Mouse (Mus musculus) liver, embryonic 13.5 days (tissue): ENCODE measurements around the gene Olfr1359. TPM values are rescaled to one million over a fixed set of nuclear protein-coding genes. Genes with fewer than 3 reads are reported as not detected.
"Not testable (repeated sequence)": the region's sequence is repeated elsewhere in the genome, so short reads cannot be mapped to it uniquely, and the experiment has no call there.

Source experiments
- ATAC-seq: fragments of 200-750 bp; cut with Nextera tagmentation; 2 replicates; pipeline ENCODE4 v1.8.0; 2017; ENCODE audit warnings: low read depth, mild to moderate bottlenecking, moderate number of reproducible peaks, moderate library complexity
- DNase-seq: peaks from one replicate; pipeline ENCODE4 v3.0.0; 2022
- H3K27ac ChIP-seq: fragments of 300-500 bp; sonication (generic); 2 replicates; pipeline ENCODE4 v1.5.1; 2015; ENCODE audit warnings: moderate library complexity, mild to moderate bottlenecking, inconsistent platforms
- H3K27me3 ChIP-seq: fragments of 300-500 bp; sonication (generic); 2 replicates; pipeline ENCODE4 v1.6.1; 2015; ENCODE audit warnings: mild to moderate bottlenecking, inconsistent platforms
- H3K36me3 ChIP-seq: fragments of 300-500 bp; sonication (generic); 2 replicates; pipeline ENCODE4 v1.6.1; 2015; ENCODE audit warnings: mild to moderate bottlenecking, inconsistent platforms
- H3K4me1 ChIP-seq: fragments of 300-500 bp; sonication (generic); replicated peaks from 2 replicates; pipeline ENCODE4 v1.6.1; 2015; ENCODE audit warnings: inconsistent platforms
- H3K4me2 ChIP-seq: fragments of 300-500 bp; sonication (generic); 2 replicates; pipeline ENCODE4 v1.6.1; 2015; ENCODE audit warnings: inconsistent platforms, mild to moderate bottlenecking, moderate library complexity
- H3K4me3 ChIP-seq: fragments of 300-500 bp; sonication (generic); replicated peaks from 2 replicates; pipeline ENCODE4 v1.5.1; 2015; ENCODE audit warnings: mild to moderate bottlenecking, inconsistent platforms
- H3K9ac ChIP-seq: fragments of 300-500 bp; sonication (generic); 2 replicates; pipeline ENCODE4 v1.6.1; 2015; ENCODE audit warnings: mild to moderate bottlenecking, inconsistent platforms
- H3K9me3 ChIP-seq: fragments of 300-500 bp; sonication (generic); replicated peaks from 2 replicates; pipeline ENCODE4 v1.6.1; 2016; ENCODE audit warnings: inconsistent platforms
- WGBS: fragments of 180-500 bp; shearing (Covaris S2); methylation state at CpG from one replicate; pipeline ENCODE4 v1.1.7; 2015; ENCODE audit not compliant: insufficient replicate concordance; 5-methylcytosine and 5-hydroxymethylcytosine counted together
- polyA plus RNA-seq: library from polyadenylated mRNA; unstranded; fragments of >200 nt; fragmentation: Nextera tagmentation; extraction: Ambion mirVana; gene quantifications from 2 replicates; pipeline ENCODE4 v1.2.1, GENCODE M21; 2015

Olfr1359 gene
- polyA plus RNA-seq, 1 experiment from 2014 or later, result not detected

DNA sequence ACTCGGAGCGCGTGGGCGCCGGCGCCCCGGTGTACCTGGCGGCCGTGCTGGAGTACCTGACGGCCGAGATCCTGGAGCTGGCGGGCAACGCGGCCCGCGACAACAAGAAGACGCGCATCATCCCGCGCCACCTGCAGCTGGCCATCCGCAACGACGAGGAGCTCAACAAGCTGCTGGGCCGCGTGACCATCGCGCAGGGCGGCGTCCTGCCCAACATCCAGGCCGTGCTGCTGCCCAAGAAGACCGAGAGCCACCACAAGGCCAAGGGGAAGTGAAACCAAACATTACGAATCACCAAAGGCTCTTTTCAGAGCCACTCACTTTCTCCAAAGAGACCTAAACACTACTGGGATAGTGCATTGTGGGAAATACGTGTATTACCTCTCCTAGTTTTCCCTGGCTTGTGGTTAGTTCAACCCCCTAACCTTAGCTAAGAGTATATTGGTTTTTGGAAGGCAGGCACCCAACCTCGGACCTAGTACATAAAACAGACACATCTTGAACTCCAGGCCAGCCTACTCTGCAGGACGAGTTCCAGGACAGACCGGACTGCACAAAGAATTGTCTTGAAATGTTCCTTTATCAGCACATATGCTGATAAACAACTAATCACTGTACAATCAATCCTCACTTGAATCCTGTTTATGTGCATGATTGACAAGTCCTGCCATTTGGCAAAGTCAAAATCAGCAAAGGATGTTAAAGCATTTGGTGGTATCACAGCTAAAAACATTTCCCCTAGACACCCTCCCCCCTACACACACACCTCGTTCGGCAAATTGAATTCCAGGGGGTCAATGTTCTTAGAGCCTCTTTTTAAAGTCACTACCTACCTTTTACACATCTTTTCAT, 18.9 kb downstream of the Olfr1359 start:
- H3K27ac ChIP-seq, result peak overlapping the region; percentile 99
- DNase-seq (peak; percentile 60), ATAC-seq (peak; percentile 4)
- H3K27me3 ChIP-seq, H3K36me3 ChIP-seq, H3K9me3 ChIP-seq: not testable (repeated sequence)
- peak overlapping the region; percentile 82 for H3K9ac ChIP-seq
- H3K4me2 ChIP-seq, result peak overlapping the region; percentile 86
- H3K4me3 ChIP-seq, result peak overlapping the region; percentile 59
- peaks cover 57% of the 10 kb centered on the region for H3K4me1 ChIP-seq
- WGBS, result under 1% methylated on average over 9 of the region's 38 CpGs

DNA sequence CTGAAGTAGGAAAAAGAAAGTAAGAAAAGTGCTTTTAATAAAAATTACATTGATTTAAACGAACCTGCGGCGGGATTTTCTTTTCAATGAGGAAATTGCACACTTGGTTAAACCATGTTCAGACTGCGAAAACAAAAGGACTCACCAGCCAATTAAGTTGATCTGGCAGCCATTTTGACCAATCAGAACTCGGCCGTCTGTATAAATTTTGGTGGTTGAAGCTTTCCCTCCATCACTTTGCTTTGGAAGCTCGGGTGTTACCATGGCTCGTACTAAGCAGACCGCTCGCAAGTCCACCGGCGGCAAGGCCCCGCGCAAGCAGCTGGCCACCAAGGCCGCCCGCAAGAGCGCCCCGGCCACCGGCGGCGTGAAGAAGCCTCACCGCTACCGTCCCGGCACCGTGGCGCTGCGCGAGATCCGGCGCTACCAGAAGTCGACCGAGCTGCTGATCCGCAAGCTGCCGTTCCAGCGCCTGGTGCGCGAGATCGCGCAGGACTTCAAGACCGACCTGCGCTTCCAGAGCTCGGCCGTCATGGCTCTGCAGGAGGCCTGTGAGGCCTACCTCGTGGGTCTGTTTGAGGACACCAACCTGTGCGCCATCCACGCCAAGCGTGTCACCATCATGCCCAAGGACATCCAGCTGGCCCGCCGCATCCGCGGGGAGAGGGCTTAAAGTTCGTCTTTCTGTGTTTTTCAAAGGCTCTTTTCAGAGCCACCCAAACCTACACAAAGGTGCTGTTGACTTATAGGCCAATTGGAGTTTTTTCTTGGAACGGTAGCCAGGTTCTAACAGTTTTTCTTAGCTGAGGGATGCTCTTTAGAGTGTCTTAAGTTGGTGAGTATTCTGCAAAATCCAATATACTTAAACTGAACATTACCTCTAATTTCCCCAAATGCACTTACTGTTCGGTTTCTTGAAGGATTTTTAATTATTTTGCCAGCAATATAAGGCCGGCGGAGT, 19.8 kb downstream of the Olfr1359 start, which contains the start of gene Hist1h3h:
Gene Hist1h3h, plus strand, starts transcription at position 263 of the 961 bp plus-strand sequence.
- not testable (repeated sequence) for H3K9me3 ChIP-seq, H3K27me3 ChIP-seq, H3K36me3 ChIP-seq
- Histone ChIP-seq H3K4me3 (peak within 1 kb of the TSS; percentile 64), H3K4me2 (peak within 1 kb of the TSS; percentile 86), H3K4me1 (peaks cover 55% of the 10 kb centered on the region), H3K9ac (peak within 1 kb of the TSS; percentile 85), H3K27ac (peak within 1 kb of the TSS; percentile 99)
- ATAC-seq (peak; percentile 15), DNase-seq (peak; percentile 88)
- under 1% methylated on average over 31 of the region's 56 CpGs for WGBS

DNA sequence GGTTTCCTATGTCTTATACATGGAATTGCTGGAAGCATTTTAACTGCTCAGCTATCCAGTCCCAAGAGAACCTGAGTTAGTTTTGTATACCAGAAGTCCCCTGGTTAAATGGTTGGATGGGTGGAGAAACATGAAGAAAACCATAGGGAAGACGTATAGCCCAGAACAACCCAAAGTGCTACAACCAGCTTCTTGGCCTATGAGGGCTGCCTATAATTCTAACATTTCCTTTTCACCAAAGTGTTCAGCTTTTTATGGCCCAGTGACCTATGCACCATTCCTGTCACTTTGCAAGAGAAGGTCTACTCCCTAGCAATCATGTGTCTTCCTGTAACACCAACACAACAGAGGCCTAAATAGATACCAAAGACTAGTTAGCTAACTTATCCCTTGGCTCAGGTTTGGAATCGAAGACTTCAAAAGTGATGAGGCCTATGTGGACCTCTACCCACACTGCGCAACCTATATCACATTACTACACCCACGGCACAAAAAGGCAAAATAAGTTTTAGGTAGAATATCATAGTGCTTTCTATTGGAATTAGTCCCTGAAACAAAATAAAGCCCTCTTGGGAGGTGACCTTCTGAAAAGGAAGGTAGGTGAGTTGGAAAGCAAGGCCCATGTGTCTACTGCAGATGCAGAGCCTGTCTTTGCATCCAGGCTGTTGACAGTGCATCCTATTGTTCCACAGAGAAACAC, 20.6 kb downstream of the Olfr1359 start:
- peak overlapping the region; percentile 85 for H3K9ac ChIP-seq
- H3K4me3 ChIP-seq, result peak overlapping the region; percentile 64
- no peaks in the 10 kb centered on the region for H3K27me3 ChIP-seq
- H3K27ac ChIP-seq, result peak overlapping the region; percentile 97
- 45% methylated on average over 4 of the region's 4 CpGs for WGBS
- peaks cover 60% of the 10 kb centered on the region for H3K4me1 ChIP-seq
- ATAC-seq, result no peak
- peak overlapping the region; percentile 69 for H3K4me2 ChIP-seq
- H3K36me3 ChIP-seq, result no peaks in the 10 kb centered on the region
- DNase-seq, result peak; percentile 22
- no peaks in the 10 kb centered on the region for H3K9me3 ChIP-seq

DNA sequence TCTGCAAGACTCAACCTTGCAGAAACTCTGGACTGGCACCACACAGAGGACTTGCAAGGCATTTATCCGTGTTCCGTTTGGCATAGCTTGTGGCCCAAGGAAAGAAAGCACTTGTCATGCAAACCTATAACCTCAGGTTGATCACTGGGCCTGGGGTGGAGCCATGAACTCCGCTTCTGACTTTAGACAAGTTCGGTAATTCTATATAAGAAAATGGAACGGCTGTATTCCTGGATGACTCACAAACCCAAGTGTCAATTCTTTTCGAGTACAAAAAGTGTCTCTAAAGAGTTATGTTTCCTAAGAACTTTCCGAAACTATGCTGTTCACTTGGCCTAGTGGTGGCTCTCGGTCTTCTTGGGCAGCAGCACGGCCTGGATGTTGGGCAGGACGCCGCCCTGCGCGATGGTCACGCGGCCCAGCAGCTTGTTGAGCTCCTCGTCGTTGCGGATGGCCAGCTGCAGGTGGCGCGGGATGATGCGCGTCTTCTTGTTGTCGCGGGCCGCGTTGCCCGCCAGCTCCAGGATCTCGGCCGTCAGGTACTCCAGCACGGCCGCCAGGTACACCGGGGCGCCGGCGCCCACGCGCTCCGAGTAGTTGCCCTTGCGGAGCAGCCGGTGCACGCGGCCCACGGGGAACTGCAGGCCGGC, 23.3 kb downstream of the Olfr1359 start:
- not testable (repeated sequence) for H3K36me3 ChIP-seq, H3K27me3 ChIP-seq, H3K9me3 ChIP-seq
- Histone ChIP-seq H3K4me2 (peak overlapping the region; percentile 78), H3K27ac (peak overlapping the region; percentile 97), H3K4me3 (peak overlapping the region; percentile 60), H3K4me1 (peaks cover 47% of the 10 kb centered on the region), H3K9ac (peak overlapping the region; percentile 85)
- ATAC-seq, result peak; percentile 4
- 2% methylated on average over 21 of the region's 44 CpGs for whole genome bisulfite sequencing
- peak; percentile 33 for DNase-seq

DNA sequence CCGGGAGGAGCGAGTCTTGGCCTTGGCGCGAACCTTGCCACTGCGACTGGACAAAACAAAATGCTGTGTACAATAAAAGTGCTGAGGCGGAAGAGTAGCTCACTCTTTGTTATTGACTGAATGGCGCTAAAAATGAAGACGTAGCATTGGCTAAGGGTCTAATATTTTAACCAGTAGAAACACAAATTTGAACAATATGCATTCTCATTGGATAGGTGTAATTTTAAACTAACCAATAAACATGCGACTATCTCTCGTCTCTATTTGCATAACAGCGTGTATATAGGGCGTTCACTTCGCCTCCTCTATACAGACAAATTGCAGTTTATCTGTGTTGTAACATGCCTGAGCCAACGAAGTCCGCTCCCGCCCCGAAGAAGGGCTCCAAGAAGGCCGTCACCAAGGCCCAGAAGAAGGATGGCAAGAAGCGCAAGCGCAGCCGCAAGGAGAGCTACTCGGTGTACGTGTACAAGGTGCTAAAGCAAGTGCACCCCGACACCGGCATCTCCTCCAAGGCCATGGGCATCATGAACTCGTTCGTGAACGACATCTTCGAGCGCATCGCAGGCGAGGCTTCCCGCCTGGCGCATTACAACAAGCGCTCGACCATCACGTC, 24.0 kb downstream of the Olfr1359 start, which contains the start of gene Hist1h2bm:
Gene Hist1h2bm, plus strand, starts transcription at position 288 of the 616 bp plus-strand sequence.
- H3K36me3 ChIP-seq, H3K27me3 ChIP-seq, H3K9me3 ChIP-seq: not testable (repeated sequence)
- ATAC-seq (peak; percentile 89), DNase-seq (peak; percentile 74)
- Histone ChIP-seq H3K9ac (peak within 1 kb of the TSS; percentile 85), H3K4me1 (peaks cover 44% of the 10 kb centered on the region), H3K4me3 (peak within 1 kb of the TSS; percentile 60), H3K4me2 (peak within 1 kb of the TSS; percentile 78), H3K27ac (peak within 1 kb of the TSS; percentile 97)
- WGBS, result under 1% methylated on average over 37 of the region's 37 CpGs

DNA sequence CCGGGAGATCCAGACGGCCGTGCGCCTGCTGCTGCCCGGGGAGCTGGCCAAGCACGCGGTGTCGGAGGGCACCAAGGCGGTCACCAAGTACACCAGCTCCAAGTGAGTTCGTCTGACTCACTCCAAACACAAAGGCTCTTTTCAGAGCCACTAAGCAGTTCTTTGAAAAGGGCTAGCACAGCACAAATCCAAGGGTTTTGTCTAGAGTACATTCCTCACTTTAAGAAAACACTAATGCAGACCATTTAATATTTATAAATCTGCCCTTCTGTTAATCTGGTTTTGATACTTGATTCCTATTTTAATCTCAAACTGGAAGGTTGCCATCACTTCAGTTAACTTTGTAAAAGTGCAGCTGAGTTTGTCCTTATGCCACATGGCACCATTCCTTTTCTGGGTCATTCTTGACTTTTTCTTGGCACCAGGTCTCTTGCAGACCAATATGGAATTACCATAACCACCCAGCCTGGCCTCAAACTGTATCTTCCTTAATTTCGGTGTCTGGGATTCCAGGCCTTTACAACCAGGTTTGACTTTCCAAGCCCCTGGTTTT, 24.5 kb downstream of the Olfr1359 start:
- Histone ChIP-seq H3K9me3 (no peaks in the 10 kb centered on the region), H3K9ac (peak overlapping the region; percentile 72), H3K27ac (peak overlapping the region; percentile 97), H3K4me3 (peak overlapping the region; percentile 42), H3K27me3 (no peaks in the 10 kb centered on the region), H3K4me1 (peaks cover 41% of the 10 kb centered on the region), H3K4me2 (peak overlapping the region; percentile 78), H3K36me3 (no peaks in the 10 kb centered on the region)
- WGBS, result 5% methylated on average over 11 of the region's 11 CpGs
- DNase-seq (peak; percentile 30), ATAC-seq (no peak; the same call in 1 of the 2 replicates)

DNA sequence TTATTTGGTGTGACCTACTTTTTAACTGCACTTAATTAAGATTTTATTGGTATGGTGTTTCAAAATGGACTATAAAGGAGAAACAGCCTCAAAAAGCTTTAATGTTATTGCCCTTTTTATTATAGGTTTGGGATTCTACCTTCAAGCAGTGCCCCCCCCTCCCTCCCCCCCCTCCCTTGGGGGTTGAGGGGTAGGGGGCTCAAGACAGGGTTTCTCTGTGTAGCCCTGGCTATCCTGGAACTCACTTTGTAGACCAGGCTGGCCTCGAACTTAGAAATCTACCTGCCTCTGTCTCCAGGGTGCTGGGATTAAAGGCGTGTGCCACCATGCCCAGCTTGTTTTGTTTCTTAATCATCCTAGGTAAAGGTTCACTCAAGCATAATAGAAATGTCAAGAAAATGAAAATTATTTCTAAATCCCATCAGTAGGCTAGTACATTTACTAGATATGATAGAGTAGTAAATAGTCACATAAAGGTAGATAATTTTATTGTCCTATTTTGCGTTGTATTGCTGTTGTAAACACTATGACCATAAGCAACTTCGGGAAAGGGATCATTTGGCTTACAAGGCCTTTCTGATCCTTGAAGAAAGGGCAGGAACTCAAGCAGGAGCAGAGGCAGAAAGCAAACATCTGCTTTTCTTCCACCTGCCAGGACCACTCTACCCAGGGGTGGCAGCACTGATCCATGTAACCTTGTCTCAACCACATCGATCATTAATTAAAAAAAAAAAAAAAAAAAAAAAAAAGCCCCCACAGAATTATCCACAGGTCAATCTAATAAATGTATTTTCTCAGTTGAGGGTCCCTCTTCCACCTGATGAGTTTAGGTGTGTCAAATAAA, 25.3 kb downstream of the Olfr1359 start:
- no peak for DNase-seq
- Histone ChIP-seq H3K4me1 (peaks cover 39% of the 10 kb centered on the region), H3K4me3 (peak overlapping the region; percentile 42), H3K27me3 (no peaks in the 10 kb centered on the region), H3K27ac (peak overlapping the region; percentile 97), H3K4me2 (peak overlapping the region; percentile 78), H3K9me3 (no peaks in the 10 kb centered on the region), H3K9ac (peak overlapping the region; percentile 72), H3K36me3 (no peaks in the 10 kb centered on the region)
- ATAC-seq, result no peak
- WGBS, result 47% methylated on average over 5 of the region's 5 CpGs

DNA sequence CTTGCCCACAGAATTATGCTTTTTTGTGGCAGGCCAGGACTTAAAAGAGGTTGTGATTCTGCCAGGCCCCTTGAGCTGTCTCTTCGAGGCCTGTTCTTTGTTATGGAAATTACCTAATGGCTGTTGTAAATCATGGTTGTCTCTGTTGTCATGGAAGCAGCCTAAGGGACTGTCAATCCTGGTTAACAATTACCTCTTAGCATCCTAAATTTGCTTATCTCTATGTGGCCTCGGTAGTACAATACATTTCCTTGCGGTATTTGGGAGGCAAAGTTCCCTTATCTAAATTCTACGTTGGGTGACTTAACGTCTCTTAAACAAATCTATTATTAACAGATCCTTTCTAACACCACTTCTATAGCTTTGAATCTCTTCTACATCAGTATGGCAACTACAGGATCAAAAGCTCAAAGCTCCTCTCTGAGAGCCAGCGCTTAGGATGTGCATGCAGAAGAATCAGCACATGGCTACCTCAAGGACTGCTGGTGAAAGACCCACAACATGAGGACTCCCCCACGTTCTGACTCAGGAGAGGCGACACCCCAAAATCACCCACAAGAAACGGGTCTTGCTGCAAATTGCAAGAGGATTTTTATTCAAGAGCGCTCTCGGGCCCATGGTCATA, 30.1 kb downstream of the Olfr1359 start:
- Histone ChIP-seq H3K4me2 (no peak overlapping the region), H3K9me3 (no peaks in the 10 kb centered on the region), H3K27me3 (no peaks in the 10 kb centered on the region), H3K9ac (no peak overlapping the region), H3K4me3 (no peak overlapping the region), H3K36me3 (no peaks in the 10 kb centered on the region), H3K27ac (no peak overlapping the region), H3K4me1 (peaks cover 6% of the 10 kb centered on the region)
- 41% methylated on average over 11 of the region's 11 CpGs for WGBS
- ATAC-seq (0 out of 2 replicates have a peak, but pooled peaks have one; percentile 17), DNase-seq (no peak)

DNA sequence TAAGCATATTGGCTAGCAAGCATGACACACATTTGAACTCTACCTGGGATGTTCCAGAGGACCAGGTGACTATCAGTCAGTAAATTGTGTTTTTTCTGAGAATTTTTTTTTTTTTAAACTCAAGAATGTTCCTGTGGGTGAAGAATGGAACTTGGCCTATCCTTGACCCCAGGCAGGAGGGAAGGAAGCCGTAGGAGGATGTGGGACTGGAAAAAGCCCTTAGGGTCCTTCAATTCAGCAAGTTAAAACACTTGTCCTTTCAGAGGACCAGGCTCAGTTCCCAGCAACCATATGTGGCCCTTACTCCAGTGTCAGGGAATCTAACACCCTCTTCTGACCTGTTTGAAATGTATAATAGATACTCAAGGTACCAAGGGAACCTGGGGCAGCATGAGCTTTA, 31.6 kb downstream of the Olfr1359 start:
- no peak for DNase-seq
- no peak overlapping the region for H3K9ac ChIP-seq
- H3K4me2 ChIP-seq, result no peak overlapping the region
- H3K4me3 ChIP-seq, result no peak overlapping the region
- H3K9me3 ChIP-seq, result no peaks in the 10 kb centered on the region
- H3K36me3 ChIP-seq, result no peaks in the 10 kb centered on the region
- no peak for ATAC-seq
- H3K27ac ChIP-seq, result no peak overlapping the region
- 63% methylated on average over 1 of the region's 1 CpGs for WGBS
- no peaks in the 10 kb centered on the region for H3K27me3 ChIP-seq
- peaks cover 14% of the 10 kb centered on the region for H3K4me1 ChIP-seq
